Comparison of ENCODE assay signal across 27 mouse cellular contexts in the genomic region with DNA sequence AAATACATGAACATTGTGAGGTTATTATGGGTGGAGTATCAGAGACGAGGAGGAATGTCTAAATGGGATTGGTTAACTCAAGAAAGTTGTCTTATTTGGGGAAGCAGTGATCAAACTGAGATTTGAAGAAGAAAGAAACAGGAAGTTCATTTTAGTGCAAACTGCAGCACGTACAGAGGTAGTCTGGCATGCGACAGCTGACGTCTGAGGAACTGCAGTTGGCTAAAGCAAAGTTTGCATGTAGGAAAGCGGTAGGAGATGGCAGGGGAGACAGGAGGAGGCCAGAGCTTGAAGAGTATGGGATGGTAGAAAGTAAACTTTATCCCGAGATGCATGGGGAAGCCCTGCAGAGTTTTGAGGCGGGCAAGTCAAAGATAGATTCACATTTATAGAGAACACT.
DNase-seq lines count a peak whose midpoint lies in the region; ATAC-seq lines count a peak whose summit lies in the region.
"Had no signal": no experiment of that assay in that cellular context is flagged by ENCODE, and none has a peak within 500 bp of the region (broad histone marks: within the 10 kb centered on the region; RNA-seq: fewer than 3 reads in every experiment).

No protein-coding gene starts in this region.

- no peaks in the 10 kb centered on the region for H3K27me3 ChIP-seq in liver, embryonic 11.5 days (replicated peaks; ENCODE audit: control insufficient read depth, insufficient read depth, low read length)
- peaks cover 21% of the 10 kb centered on the region; the same call in 1 of the 2 replicates for H3K27me3 ChIP-seq in liver, embryonic 12.5 days (replicated peaks)
- H3K27me3 ChIP-seq: forebrain, embryonic 13.5 days; heart, embryonic 12.5 days; hindbrain, embryonic 12.5 days; kidney, embryonic 15.5 days had no signal

- no peak overlapping the region for H3K4me3 ChIP-seq in liver, embryonic 11.5 days (ENCODE audit: low read depth, low read length)
- no peak overlapping the region for H3K4me3 ChIP-seq in liver, embryonic 12.5 days
- H3K4me3 ChIP-seq: embryonic facial prominence, embryonic 13.5 days; forebrain, embryonic 13.5 days; heart, embryonic 12.5 days; hindbrain, embryonic 12.5 days; kidney, embryonic 15.5 days; midbrain, embryonic 12.5 days had no signal

- H3K9me3 ChIP-seq in liver, embryonic 11.5 days (ENCODE audit: control insufficient read depth, low read length): no peaks in the 10 kb centered on the region
- no peaks in the 10 kb centered on the region for H3K9me3 ChIP-seq in liver, embryonic 12.5 days (replicated peaks)
- H3K9me3 ChIP-seq: embryonic facial prominence, embryonic 13.5 days; forebrain, embryonic 13.5 days; heart, embryonic 12.5 days; hindbrain, embryonic 12.5 days; kidney, embryonic 15.5 days; midbrain, embryonic 12.5 days had no signal

- H3K27ac ChIP-seq in liver, embryonic 11.5 days (ENCODE audit: low read depth, low read length): no peak overlapping the region
- no peak overlapping the region for H3K27ac ChIP-seq in liver, embryonic 12.5 days
- H3K27ac ChIP-seq: embryonic facial prominence, embryonic 13.5 days; forebrain, embryonic 13.5 days; hindbrain, embryonic 12.5 days; kidney, embryonic 15.5 days; liver, embryonic 14.5 days; midbrain, embryonic 12.5 days; stomach, postnatal 0 days had no signal

- intact Hi-C loops in heart, postnatal 36 days (cut with DNase I): no loop called here

- H3K4me1 ChIP-seq in liver, embryonic 11.5 days (replicated peaks; ENCODE audit: control insufficient read depth, insufficient read depth, low read length): 0 out of 2 replicates have a peak, but pooled peaks cover 4% of the 10 kb centered on the region
- peaks cover 12% of the 10 kb centered on the region for H3K4me1 ChIP-seq in liver, embryonic 12.5 days
- H3K4me1 ChIP-seq: kidney, embryonic 15.5 days had no signal

- WGBS in liver, embryonic 11.5 days: 56% methylated on average over 7 of the region's 7 CpGs
- WGBS in liver, embryonic 12.5 days (ENCODE audit: insufficient replicate concordance): 39% methylated on average over 7 of the region's 7 CpGs

- no peak for ATAC-seq in liver, embryonic 11.5 days (replicated peaks; ENCODE audit: low FRiP score)
- ATAC-seq in liver, embryonic 12.5 days: no peak
- ATAC-seq in megakaryocyte progenitor cell, adult 5-6 weeks (replicated peaks; ENCODE audit: poor library complexity): peak; percentile 69
- no peak for ATAC-seq in erythroblast, adult 5-6 weeks (replicated peaks; ENCODE audit: low FRiP score, poor library complexity, severe bottlenecking)
- ATAC-seq: forebrain, embryonic 13.5 days; intestine, postnatal 0 days had no signal

- DNase-seq in liver, embryonic 11.5 days (ENCODE audit: low spot score): peak; percentile 28
- peak; percentile 24 to 30 for DNase-seq in spleen, postnatal 36 days (ENCODE audit: low spot score in 2 of 2)
- DNase-seq in spleen, postnatal 4 days (ENCODE audit: low spot score in 2 of 2): no peak
- DNase-seq in testis, postnatal 14 days (ENCODE audit: low spot score): no peak
- no peak for DNase-seq in heart, postnatal 36 days
- DNase-seq: adrenal gland, adult 2 months; cerebellum, adult 18-20 months; cerebellum, postnatal 14 days; embryo, embryonic 11 days; heart, adult 11 months; heart, postnatal 14 days; kidney, postnatal 36 days; layer of hippocampus, postnatal 36 days; retina, postnatal 1 day; right cerebral cortex, postnatal 25 days had no signal

- no peaks in the 10 kb centered on the region for H3K36me3 ChIP-seq in liver, embryonic 11.5 days (ENCODE audit: control insufficient read depth, insufficient read depth, low read length)
- no peaks in the 10 kb centered on the region for H3K36me3 ChIP-seq in liver, embryonic 12.5 days
- H3K36me3 ChIP-seq: embryonic facial prominence, embryonic 13.5 days; heart, embryonic 12.5 days; hindbrain, embryonic 12.5 days; kidney, embryonic 15.5 days; midbrain, embryonic 12.5 days had no signal

- no peak overlapping the region for H3K4me2 ChIP-seq in liver, embryonic 11.5 days
- H3K4me2 ChIP-seq in liver, embryonic 12.5 days: no peak overlapping the region
- H3K4me2 ChIP-seq: embryonic facial prominence, embryonic 13.5 days; forebrain, embryonic 13.5 days; heart, embryonic 12.5 days; hindbrain, embryonic 12.5 days; kidney, embryonic 15.5 days; midbrain, embryonic 12.5 days had no signal

- H3K9ac ChIP-seq in liver, embryonic 11.5 days (ENCODE audit: low read depth, low read length): no peak overlapping the region
- no peak overlapping the region for H3K9ac ChIP-seq in liver, embryonic 12.5 days
- H3K9ac ChIP-seq: embryonic facial prominence, embryonic 13.5 days; forebrain, embryonic 13.5 days; heart, embryonic 12.5 days; hindbrain, embryonic 12.5 days; kidney, embryonic 15.5 days; liver, embryonic 14.5 days; midbrain, embryonic 12.5 days had no signal

Comparison
In these comparisons a context has a peak if more than half of its experiments do, and no peak if none do; other contexts are left out.
1. DNase-seq: peak in liver, embryonic 11.5 days (single experiment) and spleen, postnatal 36 days (2 of 2); none in spleen, postnatal 4 days (0 of 2), testis, postnatal 14 days (single experiment) and heart, postnatal 36 days (0 of 2).